Mouse (Mus musculus) forebrain, embryonic 12.5 days (tissue): ENCODE results near the gene S1pr2. TPM values are rescaled to one million over a fixed set of nuclear protein-coding genes. Genes with fewer than 3 reads are reported as not detected.

Experiments
- ATAC-seq: fragments of 200-750 bp; cut with Nextera tagmentation; 2 replicates; pipeline ENCODE4 v1.8.0; 2017; ENCODE audit warnings: moderate TSS enrichment; ENCODE audit not compliant: low FRiP score
- H3K27ac ChIP-seq: fragments of 300-500 bp; sonication (generic); 2 replicates; pipeline ENCODE4 v1.5.1; 2016; ENCODE audit warnings: mild to moderate bottlenecking
- H3K27me3 ChIP-seq: fragments of 300-500 bp; sonication (generic); 2 replicates; pipeline ENCODE4 v1.6.1; 2016; ENCODE audit warnings: mild to moderate bottlenecking
- H3K36me3 ChIP-seq: fragments of 300-500 bp; sonication (generic); replicated peaks from 2 replicates; pipeline ENCODE4 v1.6.1; 2016; ENCODE audit warnings: mild to moderate bottlenecking
- H3K4me1 ChIP-seq: fragments of 300-500 bp; sonication (generic); 2 replicates; pipeline ENCODE4 v1.6.1; 2016
- H3K4me2 ChIP-seq: fragments of 300-500 bp; sonication (generic); 2 replicates; pipeline ENCODE4 v1.6.1; 2016; ENCODE audit warnings: mild to moderate bottlenecking, moderate library complexity
- H3K4me3 ChIP-seq: fragments of 300-500 bp; sonication (generic); replicated peaks from 2 replicates; pipeline ENCODE4 v1.5.1; 2016; ENCODE audit warnings: mild to moderate bottlenecking
- H3K9ac ChIP-seq: fragments of 300-500 bp; sonication (generic); 2 replicates; pipeline ENCODE4 v1.6.1; 2016; ENCODE audit warnings: mild to moderate bottlenecking
- H3K9me3 ChIP-seq: fragments of 300-500 bp; sonication (generic); 2 replicates; pipeline ENCODE4 v1.6.1; 2016
- WGBS: fragments of 180-500 bp; shearing (Covaris S2); methylation state at CpG from one replicate; pipeline ENCODE4 v1.1.7; 2016; 5-methylcytosine and 5-hydroxymethylcytosine counted together
- polyA plus RNA-seq: library from polyadenylated mRNA; unstranded; fragments of >200 nt; fragmentation: Nextera tagmentation; extraction: Ambion mirVana; gene quantifications from 2 replicates; pipeline ENCODE4 v1.2.1, GENCODE M21; 2016

The S1pr2 gene
- polyA plus RNA-seq, 1 experiment from 2014 or later: 16.5 TPM

DNA sequence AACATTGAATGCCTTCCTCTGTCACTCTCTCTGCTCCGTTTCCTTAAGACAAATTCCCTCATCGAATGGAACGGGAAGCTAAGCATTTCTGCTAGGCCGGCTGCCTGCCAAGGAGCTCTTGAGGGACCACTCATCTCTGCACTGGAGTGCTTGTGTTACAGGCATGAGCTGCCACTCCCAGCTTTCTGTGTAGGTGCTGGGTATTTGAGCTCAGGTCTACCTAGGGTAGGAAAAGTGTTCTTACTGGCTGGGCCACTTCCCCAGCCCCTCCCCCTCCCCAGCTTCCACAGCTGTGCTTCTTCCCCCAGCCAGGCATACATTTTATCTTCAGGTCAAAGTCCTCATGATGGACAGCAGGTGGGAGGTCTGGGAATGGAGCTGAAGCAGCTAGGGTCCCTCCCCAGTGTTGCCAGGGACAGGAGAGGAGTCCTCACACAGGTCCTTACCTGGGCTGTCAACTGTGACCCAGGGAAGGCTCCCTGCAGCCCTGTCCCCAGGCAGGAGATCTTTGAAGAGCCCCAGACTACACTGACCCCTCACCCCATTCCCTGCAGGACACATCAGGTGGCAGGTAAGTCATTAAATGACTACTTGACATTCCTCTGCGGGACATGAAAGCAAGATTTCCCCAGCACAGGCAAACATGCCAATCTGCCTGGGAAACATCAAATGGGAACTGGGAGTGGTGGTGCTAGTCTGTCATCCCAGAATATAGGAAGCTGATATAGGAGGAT is 16.8 kb upstream of the S1pr2 start:
- peaks cover 17% of the 10 kb centered on the region for H3K27me3 ChIP-seq
- no peak overlapping the region for H3K4me2 ChIP-seq
- H3K9ac ChIP-seq: no peak overlapping the region
- no peaks in the 10 kb centered on the region for H3K36me3 ChIP-seq
- no peak for ATAC-seq
- H3K9me3 ChIP-seq: no peaks in the 10 kb centered on the region
- H3K4me1 ChIP-seq: peaks cover 6% of the 10 kb centered on the region
- no peak overlapping the region for H3K27ac ChIP-seq
- WGBS: 69% methylated on average over 5 of the region's 5 CpGs
- H3K4me3 ChIP-seq: no peak overlapping the region

DNA sequence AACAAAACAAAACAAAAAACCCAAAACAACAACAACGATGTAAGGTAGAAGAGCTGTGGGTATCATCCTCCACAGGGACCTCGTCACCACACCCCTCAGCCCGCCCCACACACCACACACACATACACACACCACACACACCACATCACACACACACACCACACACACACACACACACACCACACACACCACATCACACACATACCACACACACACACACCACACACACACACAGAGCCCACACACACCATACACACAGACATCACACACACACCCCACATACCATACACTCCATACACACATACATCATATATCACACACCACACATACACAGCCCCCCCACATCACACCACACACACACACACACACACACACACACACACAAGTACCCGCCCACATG is 15.0 kb upstream of the S1pr2 start:
- no peak overlapping the region for H3K9ac ChIP-seq
- ATAC-seq: no peak
- 82% methylated on average over 4 of the region's 4 CpGs for WGBS

DNA sequence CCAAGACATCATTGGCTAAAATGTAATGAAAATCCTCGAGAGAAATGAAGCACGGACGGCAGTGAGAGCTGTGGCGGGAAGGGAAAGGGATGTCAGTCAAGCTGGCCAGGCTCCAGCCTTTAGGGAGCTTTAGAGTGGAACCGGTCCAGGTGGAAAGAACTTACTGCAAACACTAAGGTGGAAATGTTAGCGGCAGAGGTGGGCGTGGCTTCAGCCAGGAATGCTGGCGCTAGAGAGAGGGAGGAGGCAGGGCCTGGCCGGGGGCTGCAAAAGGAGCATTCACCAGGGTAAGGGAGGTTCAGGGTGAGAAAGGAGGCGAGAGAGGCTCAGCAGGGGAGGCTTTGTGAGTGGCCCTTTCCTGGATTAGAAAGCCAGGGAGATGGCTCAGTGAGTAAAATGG is 14.3 kb upstream of the S1pr2 start:
- H3K27me3 ChIP-seq: peaks cover 26% of the 10 kb centered on the region
- peak overlapping the region; percentile 20; the same call in 1 of the 2 replicates for H3K4me2 ChIP-seq
- 4% methylated on average over 10 of the region's 10 CpGs for WGBS
- no peaks in the 10 kb centered on the region for H3K9me3 ChIP-seq
- H3K4me3 ChIP-seq: no peak overlapping the region
- peaks cover 6% of the 10 kb centered on the region for H3K4me1 ChIP-seq
- no peak overlapping the region for H3K9ac ChIP-seq
- no peaks in the 10 kb centered on the region for H3K36me3 ChIP-seq
- ATAC-seq: no peak
- H3K27ac ChIP-seq: no peak overlapping the region

More for the DNA sequence above, 15.0 kb upstream of the S1pr2 start:
- Histone ChIP-seq H3K9me3 (no peaks in the 10 kb centered on the region), H3K36me3 (no peaks in the 10 kb centered on the region), H3K27ac (no peak overlapping the region), H3K27me3 (peaks cover 26% of the 10 kb centered on the region), H3K4me2 (no peak overlapping the region), H3K4me3 (no peak overlapping the region), H3K4me1 (peaks cover 6% of the 10 kb centered on the region)

DNA sequence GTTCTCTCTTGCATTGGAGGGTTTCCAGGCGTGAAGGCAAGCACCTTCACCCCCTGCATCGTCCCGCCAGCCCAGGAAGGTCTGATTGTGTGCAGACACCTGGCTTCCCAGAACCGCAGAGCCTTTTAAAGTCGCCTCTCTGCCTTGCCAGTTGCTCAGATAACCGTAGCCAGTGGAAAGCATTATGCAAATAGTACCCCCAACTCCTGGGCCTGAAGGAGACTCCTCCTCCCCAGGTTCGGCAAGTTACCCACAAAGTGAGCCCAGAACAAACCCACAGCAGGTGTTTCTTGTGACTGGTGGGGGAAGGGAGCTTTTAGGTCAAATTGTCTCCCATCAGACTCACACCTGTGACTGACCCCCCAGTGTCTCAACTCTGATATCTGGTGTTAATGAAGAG is 11.4 kb upstream of the S1pr2 start:
- no peak overlapping the region for H3K27ac ChIP-seq
- H3K27me3 ChIP-seq: peaks cover 26% of the 10 kb centered on the region
- WGBS: 20% methylated on average over 7 of the region's 7 CpGs
- H3K4me2 ChIP-seq: no peak overlapping the region
- H3K9ac ChIP-seq: no peak overlapping the region
- no peak for ATAC-seq
- H3K9me3 ChIP-seq: no peaks in the 10 kb centered on the region
- no peak overlapping the region for H3K4me3 ChIP-seq
- no peaks in the 10 kb centered on the region for H3K36me3 ChIP-seq
- H3K4me1 ChIP-seq: peaks cover 6% of the 10 kb centered on the region

DNA sequence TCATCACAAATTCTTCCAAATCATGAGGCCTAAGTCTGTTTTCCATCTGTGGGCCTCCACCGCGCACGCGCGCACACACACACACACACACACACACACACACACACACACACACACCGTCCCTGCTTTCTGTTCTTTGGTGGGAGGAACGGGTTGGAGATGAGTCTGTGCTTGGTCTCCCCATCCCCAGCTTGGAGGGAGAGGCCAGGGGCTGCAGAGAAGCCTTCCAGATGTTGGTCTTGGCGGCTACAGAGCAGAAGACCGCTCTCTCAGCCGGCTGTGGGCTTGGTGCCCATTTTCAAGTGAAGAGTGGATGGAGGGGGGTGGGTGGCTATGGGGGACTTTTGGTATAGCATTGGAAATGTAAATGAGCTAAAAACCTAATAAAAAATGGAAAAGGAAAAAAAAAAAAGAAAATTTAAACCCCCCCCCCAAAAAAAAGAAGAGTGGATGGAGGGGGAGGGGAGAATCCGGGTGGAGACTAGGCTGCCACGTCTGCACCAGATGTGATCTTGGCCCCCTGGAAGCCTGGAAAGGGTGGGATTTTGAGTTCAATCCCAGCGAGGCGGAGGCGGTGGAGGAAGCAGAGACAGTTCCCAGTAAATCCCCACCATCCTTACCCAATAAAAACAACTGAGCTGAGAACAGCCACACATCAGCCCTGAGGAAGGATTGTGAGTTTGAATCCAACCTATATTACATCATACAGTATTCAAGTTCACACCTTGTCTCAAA is 10.5 kb upstream of the S1pr2 start:
- Histone ChIP-seq H3K36me3 (no peaks in the 10 kb centered on the region), H3K4me3 (no peak overlapping the region), H3K9ac (no peak overlapping the region), H3K9me3 (no peaks in the 10 kb centered on the region), H3K4me2 (no peak overlapping the region), H3K4me1 (peaks cover 6% of the 10 kb centered on the region), H3K27ac (no peak overlapping the region), H3K27me3 (peaks cover 27% of the 10 kb centered on the region)
- no peak for ATAC-seq
- 64% methylated on average over 15 of the region's 15 CpGs for WGBS

DNA sequence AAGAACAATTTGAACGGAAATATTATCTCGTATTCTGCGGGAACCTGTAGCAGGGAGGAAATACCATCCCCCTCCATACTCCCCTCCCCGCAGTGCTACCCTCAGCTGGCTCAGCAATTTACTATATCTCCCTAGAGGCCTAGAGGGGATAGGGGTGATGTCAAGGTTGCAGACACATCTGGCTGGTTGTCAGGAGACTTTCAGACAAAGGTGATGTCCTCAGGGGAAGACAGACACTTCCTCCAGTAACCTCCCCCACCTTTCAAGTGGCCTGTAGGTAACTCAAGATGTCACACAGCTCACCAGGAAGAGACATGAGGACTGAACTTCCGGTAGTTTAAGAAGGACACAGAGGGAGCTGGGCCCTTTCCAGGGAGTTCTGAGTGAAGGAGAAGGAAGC is 6.6 kb upstream of the S1pr2 start:
- Histone ChIP-seq H3K9ac (no peak overlapping the region), H3K36me3 (no peaks in the 10 kb centered on the region), H3K9me3 (no peaks in the 10 kb centered on the region), H3K27me3 (peaks cover 14% of the 10 kb centered on the region; the same call in 1 of the 2 replicates), H3K4me1 (no peaks in the 10 kb centered on the region), H3K4me2 (no peak overlapping the region), H3K27ac (no peak overlapping the region), H3K4me3 (no peak overlapping the region)
- no peak for ATAC-seq
- WGBS: 74% methylated on average over 5 of the region's 5 CpGs

DNA sequence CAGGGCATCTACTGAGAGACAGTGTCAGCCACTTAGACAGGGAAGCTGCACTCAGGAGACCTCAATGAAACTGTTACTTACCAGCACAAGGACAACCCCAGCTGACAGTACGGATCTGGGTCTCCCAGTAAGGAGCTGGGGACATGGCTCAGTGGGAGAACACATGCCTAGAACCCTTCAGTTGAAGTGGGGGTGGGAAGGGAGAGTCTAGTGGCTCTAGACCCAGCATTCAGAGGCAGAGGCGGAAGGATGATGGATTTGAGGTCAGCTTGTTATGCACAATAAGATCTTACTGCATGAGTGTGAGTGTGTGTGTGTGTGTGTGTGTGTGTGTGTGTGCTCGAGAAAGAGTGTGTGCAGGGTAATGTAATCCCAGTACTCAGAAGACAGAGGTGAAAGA is 5.6 kb upstream of the S1pr2 start:
- Histone ChIP-seq H3K4me2 (no peak overlapping the region), H3K9me3 (no peaks in the 10 kb centered on the region), H3K4me1 (no peaks in the 10 kb centered on the region), H3K36me3 (no peaks in the 10 kb centered on the region), H3K4me3 (no peak overlapping the region), H3K27ac (no peak overlapping the region), H3K27me3 (peaks cover 7% of the 10 kb centered on the region; the same call in 1 of the 2 replicates), H3K9ac (no peak overlapping the region)
- 79% methylated on average over 3 of the region's 3 CpGs for WGBS
- no peak for ATAC-seq

DNA sequence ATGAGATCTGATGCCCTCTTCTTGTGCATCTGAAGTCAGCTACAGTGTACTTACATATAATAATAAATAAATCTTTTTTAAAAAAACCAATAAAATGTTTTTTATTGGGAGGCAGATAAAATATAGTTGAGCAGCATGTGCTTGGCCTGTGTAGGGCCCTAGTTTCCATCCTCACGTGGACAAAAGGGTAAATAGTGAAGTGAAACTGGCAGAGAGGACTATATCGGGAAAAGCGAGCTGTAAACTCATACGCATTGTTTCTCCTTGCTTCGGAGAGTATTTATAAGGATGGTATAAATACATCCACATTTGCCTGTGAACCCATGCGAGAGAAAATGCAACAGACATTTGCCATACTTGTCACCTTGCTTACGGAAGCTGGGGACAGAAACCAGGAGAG is 3.2 kb upstream of the S1pr2 start:
- no peak overlapping the region for H3K4me3 ChIP-seq
- peaks cover 12% of the 10 kb centered on the region for H3K4me1 ChIP-seq
- no peak for ATAC-seq
- H3K4me2 ChIP-seq: no peak overlapping the region
- H3K27ac ChIP-seq: no peak overlapping the region
- no peak overlapping the region for H3K9ac ChIP-seq
- H3K9me3 ChIP-seq: no peaks in the 10 kb centered on the region
- H3K27me3 ChIP-seq: peaks cover 7% of the 10 kb centered on the region; the same call in 1 of the 2 replicates
- H3K36me3 ChIP-seq: no peaks in the 10 kb centered on the region
- 92% methylated on average over 7 of the region's 7 CpGs for WGBS

DNA sequence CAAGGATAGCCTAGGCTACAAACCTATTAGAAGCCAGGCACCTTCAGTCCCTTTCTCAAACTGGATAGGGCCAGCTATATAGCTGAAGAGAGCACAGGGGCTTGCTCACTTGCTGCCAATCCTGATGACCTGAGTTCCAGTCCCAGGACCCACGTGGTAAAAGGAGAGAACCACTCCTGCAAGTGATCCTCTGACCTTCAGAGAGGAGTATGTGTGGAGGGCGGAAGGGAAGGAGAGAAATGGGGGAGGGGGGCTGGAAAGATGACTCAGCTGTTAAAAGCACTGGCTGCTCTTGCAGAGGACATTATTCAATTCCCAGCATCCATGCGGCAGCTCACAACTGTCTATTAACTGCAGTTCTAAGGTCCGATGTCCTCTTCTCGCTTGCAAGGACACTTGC is 2.6 kb upstream of the S1pr2 start:
- H3K4me2 ChIP-seq: no peak overlapping the region
- peaks cover 17% of the 10 kb centered on the region for H3K4me1 ChIP-seq
- no peak overlapping the region for H3K9ac ChIP-seq
- H3K9me3 ChIP-seq: no peaks in the 10 kb centered on the region
- peaks cover 12% of the 10 kb centered on the region; the same call in 1 of the 2 replicates for H3K27me3 ChIP-seq
- no peak overlapping the region for H3K27ac ChIP-seq
- no peak overlapping the region for H3K4me3 ChIP-seq
- WGBS: 72% methylated on average over 5 of the region's 5 CpGs
- no peaks in the 10 kb centered on the region for H3K36me3 ChIP-seq
- no peak for ATAC-seq

DNA sequence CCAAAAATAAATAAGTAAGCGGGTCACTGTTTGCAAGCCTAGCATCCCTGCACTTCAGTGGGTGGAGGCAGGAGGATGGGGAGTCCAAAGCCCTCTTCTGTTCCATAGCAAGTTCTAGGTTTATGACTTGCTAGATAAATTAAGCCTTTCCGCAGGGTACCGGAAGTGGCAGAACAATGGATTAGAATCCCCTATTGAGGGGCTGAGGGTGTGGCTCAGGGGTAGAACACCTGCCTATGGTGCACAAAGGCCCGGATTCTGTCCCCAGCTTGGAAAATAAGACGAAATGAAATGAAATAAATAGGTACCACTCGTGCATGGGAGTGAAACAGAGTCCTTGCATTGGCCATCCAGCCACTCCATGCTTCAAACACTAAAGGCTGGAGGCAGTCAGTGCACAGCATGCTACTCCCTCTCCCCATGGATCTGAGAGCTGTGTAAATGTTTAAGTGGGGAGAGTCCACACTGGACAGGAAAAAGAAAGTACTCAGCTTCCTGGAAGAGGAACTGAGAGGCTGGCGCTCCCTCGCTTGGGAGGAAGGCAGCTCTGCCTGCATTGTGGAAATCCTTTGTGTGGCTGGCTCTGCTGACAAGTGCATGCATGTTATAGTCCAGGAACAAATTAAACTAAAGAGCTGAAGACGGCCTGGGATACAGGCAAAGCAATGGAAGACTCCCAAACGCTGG is 2.0 kb upstream of the S1pr2 start:
- no peak for ATAC-seq
- Histone ChIP-seq H3K9ac (no peak overlapping the region), H3K36me3 (no peaks in the 10 kb centered on the region), H3K27ac (no peak overlapping the region), H3K4me1 (peaks cover 17% of the 10 kb centered on the region), H3K4me3 (no peak overlapping the region), H3K27me3 (peaks cover 12% of the 10 kb centered on the region; the same call in 1 of the 2 replicates), H3K9me3 (no peaks in the 10 kb centered on the region), H3K4me2 (no peak overlapping the region)
- WGBS: 59% methylated on average over 10 of the region's 10 CpGs

DNA sequence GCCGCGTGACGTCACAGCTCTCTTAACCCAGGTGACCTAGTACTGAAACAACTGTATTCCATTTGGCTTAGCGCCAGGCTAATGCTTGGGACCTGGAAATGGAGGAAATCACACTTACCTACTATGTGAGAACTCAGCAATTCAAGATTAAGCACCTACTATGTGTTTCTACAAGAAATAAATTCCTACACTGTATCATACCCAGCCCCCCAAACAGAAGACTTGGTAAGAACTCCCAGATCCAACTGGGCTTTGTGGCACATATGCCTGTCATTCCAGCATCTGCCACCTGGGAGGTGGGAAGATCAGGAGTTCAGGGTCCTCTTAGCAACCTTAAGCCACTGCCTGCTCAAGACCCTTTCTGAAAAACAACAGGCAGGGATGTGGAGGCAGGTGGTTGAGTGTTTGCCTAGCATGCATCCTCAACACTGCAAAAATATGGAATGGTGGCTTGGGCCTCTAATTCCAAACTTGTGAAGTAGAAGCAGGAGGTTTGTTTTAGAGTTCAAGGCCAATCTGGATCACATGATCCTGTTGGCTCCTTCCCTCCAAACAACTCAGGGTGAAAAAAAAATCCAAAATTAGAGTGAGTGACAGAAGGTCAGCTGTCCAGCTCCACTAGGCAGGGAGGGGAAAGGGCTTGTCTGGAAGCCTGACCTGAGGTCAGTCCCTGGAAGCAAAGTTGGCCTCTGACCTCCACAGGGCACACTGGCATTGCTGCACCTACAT is 544 bp upstream of the S1pr2 start:
- Histone ChIP-seq H3K4me1 (peaks cover 32% of the 10 kb centered on the region), H3K27me3 (peaks cover 11% of the 10 kb centered on the region; the same call in 1 of the 2 replicates), H3K9ac (peak overlapping the region; percentile 80; the same call in 1 of the 2 replicates), H3K27ac (peak overlapping the region; percentile 74; the same call in 1 of the 2 replicates), H3K36me3 (no peaks in the 10 kb centered on the region), H3K9me3 (no peaks in the 10 kb centered on the region), H3K4me3 (peak overlapping the region; percentile 77), H3K4me2 (peak overlapping the region; percentile 94)
- peak; percentile 11; the same call in 1 of the 2 replicates for ATAC-seq
- WGBS: 2% methylated on average over 4 of the region's 4 CpGs
